24 mouse cellular contexts compared by ENCODE assay signal in the genomic region with DNA sequence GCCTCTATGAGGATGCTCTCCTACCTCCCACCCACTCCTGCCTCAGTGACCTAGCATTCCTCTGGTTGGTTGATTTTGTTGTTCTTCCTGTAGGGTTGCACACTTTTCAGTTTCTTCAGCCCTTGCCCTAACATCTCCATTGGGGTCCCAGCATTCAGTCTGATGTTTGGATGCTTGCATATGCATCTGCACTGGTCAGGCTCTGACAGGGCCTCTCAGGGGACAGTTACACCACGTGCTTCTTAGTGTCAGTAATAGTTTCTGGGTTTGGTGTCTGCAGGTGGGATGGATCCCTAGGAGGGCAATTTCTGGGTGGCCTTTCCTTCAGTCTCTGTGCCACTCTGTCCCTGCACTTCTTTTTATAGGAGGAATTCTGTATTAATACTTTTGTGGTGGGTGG.
DNase-seq lines count a peak whose midpoint lies in the region; ATAC-seq lines count a peak whose summit lies in the region.
"Had no signal": no experiment of that assay in that cellular context is flagged by ENCODE, and none has a peak within 500 bp of the region (broad histone marks: within the 10 kb centered on the region; RNA-seq: fewer than 3 reads in every experiment).

No protein-coding gene starts in this region.

- 33% methylated on average over 1 of the region's 1 CpGs for WGBS in hindbrain, embryonic 11.5 days
- WGBS in hindbrain, embryonic 10.5 days: 19% methylated on average over 1 of the region's 1 CpGs
- 20% methylated on average over 1 of the region's 1 CpGs for WGBS in midbrain, embryonic 11.5 days
- WGBS in midbrain, embryonic 16.5 days: 11% methylated on average over 1 of the region's 1 CpGs
- WGBS in midbrain, embryonic 14.5 days: 11% methylated on average over 1 of the region's 1 CpGs
- WGBS in midbrain, embryonic 15.5 days: 13% methylated on average over 1 of the region's 1 CpGs

- 0 out of 2 replicates have a peak, but pooled peaks have one; percentile 23 for ATAC-seq in hindbrain, embryonic 11.5 days (ENCODE audit: low FRiP score)
- ATAC-seq in midbrain, embryonic 11.5 days (ENCODE audit: low FRiP score): peak; percentile 68
- no peak; the same call in 1 of the 2 replicates for ATAC-seq in midbrain, embryonic 16.5 days
- ATAC-seq in midbrain, embryonic 14.5 days (ENCODE audit: low FRiP score, low TSS enrichment): no peak
- no peak for ATAC-seq in midbrain, embryonic 15.5 days (replicated peaks)
- ATAC-seq: CD4-positive, CD25-positive, alpha-beta regulatory T cell, adult 4 months; forebrain, embryonic 16.5 days; hindbrain, postnatal 0 days; inflammation-experienced regulatory T-cells, adult 6 months had no signal

- no peaks in the 10 kb centered on the region for H3K27me3 ChIP-seq in hindbrain, embryonic 11.5 days (ENCODE audit: control insufficient read depth, insufficient read depth, low read length)
- H3K27me3 ChIP-seq in hindbrain, embryonic 10.5 days (ENCODE audit: insufficient read depth, poor library complexity, severe bottlenecking): no peaks in the 10 kb centered on the region
- no peaks in the 10 kb centered on the region for H3K27me3 ChIP-seq in midbrain, embryonic 11.5 days (ENCODE audit: control insufficient read depth, insufficient read depth, low read length)
- H3K27me3 ChIP-seq in midbrain, embryonic 16.5 days (ENCODE audit: control insufficient read depth, insufficient read depth, low read depth, low read length): no peaks in the 10 kb centered on the region
- no peaks in the 10 kb centered on the region for H3K27me3 ChIP-seq in midbrain, embryonic 14.5 days (ENCODE audit: control insufficient read depth, insufficient read depth, low read length)
- H3K27me3 ChIP-seq in midbrain, embryonic 15.5 days (replicated peaks): no peaks in the 10 kb centered on the region
- H3K27me3 ChIP-seq: embryonic facial prominence, embryonic 12.5 days; embryonic facial prominence, embryonic 15.5 days; forebrain, embryonic 12.5 days; hindbrain, embryonic 13.5 days had no signal

- H3K4me3 ChIP-seq in hindbrain, embryonic 11.5 days (ENCODE audit: low read depth, low read length): no peak overlapping the region
- H3K4me3 ChIP-seq in hindbrain, embryonic 10.5 days: no peak overlapping the region
- no peak overlapping the region for H3K4me3 ChIP-seq in midbrain, embryonic 11.5 days (ENCODE audit: low read depth, low read length)
- H3K4me3 ChIP-seq in midbrain, embryonic 16.5 days (ENCODE audit: low read depth, low read length): no peak overlapping the region
- no peak overlapping the region for H3K4me3 ChIP-seq in midbrain, embryonic 14.5 days (replicated peaks; ENCODE audit: low read depth, low read length)
- H3K4me3 ChIP-seq in midbrain, embryonic 15.5 days: no peak overlapping the region
- H3K4me3 ChIP-seq: embryonic facial prominence, embryonic 12.5 days; embryonic facial prominence, embryonic 15.5 days; forebrain, embryonic 12.5 days; hindbrain, embryonic 13.5 days had no signal

- no peak overlapping the region for H3K4me2 ChIP-seq in hindbrain, embryonic 11.5 days (replicated peaks; ENCODE audit: low read depth, low read length)
- no peak overlapping the region for H3K4me2 ChIP-seq in midbrain, embryonic 11.5 days
- H3K4me2 ChIP-seq in midbrain, embryonic 16.5 days (ENCODE audit: low read length): no peak overlapping the region
- no peak overlapping the region for H3K4me2 ChIP-seq in midbrain, embryonic 14.5 days (ENCODE audit: low read length)
- H3K4me2 ChIP-seq in midbrain, embryonic 15.5 days: no peak overlapping the region
- H3K4me2 ChIP-seq: embryonic facial prominence, embryonic 12.5 days; embryonic facial prominence, embryonic 15.5 days; forebrain, embryonic 12.5 days; heart, embryonic 11.5 days; hindbrain, embryonic 13.5 days had no signal

- H3K9ac ChIP-seq in hindbrain, embryonic 11.5 days (ENCODE audit: low read depth, low read length): no peak overlapping the region
- H3K9ac ChIP-seq in midbrain, embryonic 11.5 days (ENCODE audit: low read length): no peak overlapping the region
- H3K9ac ChIP-seq in midbrain, embryonic 16.5 days (ENCODE audit: low read depth, low read length): no peak overlapping the region
- H3K9ac ChIP-seq in midbrain, embryonic 14.5 days (replicated peaks; ENCODE audit: low read length): no peak overlapping the region
- no peak overlapping the region for H3K9ac ChIP-seq in midbrain, embryonic 15.5 days
- H3K9ac ChIP-seq: embryonic facial prominence, embryonic 12.5 days; embryonic facial prominence, embryonic 15.5 days; forebrain, embryonic 12.5 days; hindbrain, embryonic 13.5 days had no signal

- no peaks in the 10 kb centered on the region for H3K9me3 ChIP-seq in hindbrain, embryonic 11.5 days (ENCODE audit: control insufficient read depth, low read length)
- no peaks in the 10 kb centered on the region for H3K9me3 ChIP-seq in hindbrain, embryonic 10.5 days
- H3K9me3 ChIP-seq in midbrain, embryonic 11.5 days (ENCODE audit: control insufficient read depth, low read length): no peaks in the 10 kb centered on the region
- H3K9me3 ChIP-seq in midbrain, embryonic 16.5 days (replicated peaks; ENCODE audit: control insufficient read depth, low read length, poor library complexity, severe bottlenecking): no peaks in the 10 kb centered on the region
- H3K9me3 ChIP-seq in midbrain, embryonic 14.5 days (ENCODE audit: control insufficient read depth, low read length): no peaks in the 10 kb centered on the region
- H3K9me3 ChIP-seq in midbrain, embryonic 15.5 days: no peaks in the 10 kb centered on the region
- H3K9me3 ChIP-seq: embryonic facial prominence, embryonic 12.5 days; embryonic facial prominence, embryonic 15.5 days; forebrain, embryonic 12.5 days; hindbrain, embryonic 13.5 days had no signal

- no peaks in the 10 kb centered on the region for H3K4me1 ChIP-seq in hindbrain, embryonic 11.5 days (replicated peaks; ENCODE audit: control insufficient read depth, insufficient read depth, low read length)
- H3K4me1 ChIP-seq in hindbrain, embryonic 10.5 days (replicated peaks): no peaks in the 10 kb centered on the region
- no peaks in the 10 kb centered on the region for H3K4me1 ChIP-seq in midbrain, embryonic 11.5 days (ENCODE audit: control insufficient read depth, insufficient read depth, low read length)
- H3K4me1 ChIP-seq in midbrain, embryonic 16.5 days (ENCODE audit: control insufficient read depth, insufficient read depth, low read length): no peaks in the 10 kb centered on the region
- no peaks in the 10 kb centered on the region for H3K4me1 ChIP-seq in midbrain, embryonic 14.5 days (ENCODE audit: control insufficient read depth, insufficient read depth, low read length)
- H3K4me1 ChIP-seq in midbrain, embryonic 15.5 days: no peaks in the 10 kb centered on the region
- H3K4me1 ChIP-seq: embryonic facial prominence, embryonic 12.5 days; embryonic facial prominence, embryonic 15.5 days; forebrain, embryonic 12.5 days; hindbrain, embryonic 13.5 days had no signal

- peak; percentile 6 for DNase-seq in hindbrain, embryonic 11.5 days (ENCODE audit: low spot score)
- DNase-seq in hindbrain, embryonic 10.5 days (ENCODE audit: low spot score): no peak
- peak; percentile 85 for DNase-seq in midbrain, embryonic 11.5 days (ENCODE audit: low spot score, missing footprints)
- DNase-seq in midbrain, embryonic 14.5 days: peak; percentile 6
- DNase-seq: adrenal gland, adult 2 months; adrenal gland, postnatal 14 days; cerebellum, adult 11 months; cerebellum, adult 2 months; cerebellum, adult 9-11 months; cerebellum, postnatal 25 days; gastrocnemius, postnatal 10 days; gastrocnemius, postnatal 36 days; heart, postnatal 36 days had no signal

- H3K27ac ChIP-seq in hindbrain, embryonic 11.5 days (ENCODE audit: low read depth, low read length): no peak overlapping the region
- no peak overlapping the region for H3K27ac ChIP-seq in hindbrain, embryonic 10.5 days
- H3K27ac ChIP-seq in midbrain, embryonic 11.5 days (ENCODE audit: low read depth, low read length): no peak overlapping the region
- H3K27ac ChIP-seq in midbrain, embryonic 16.5 days (ENCODE audit: low read length): no peak overlapping the region
- no peak overlapping the region for H3K27ac ChIP-seq in midbrain, embryonic 14.5 days (replicated peaks; ENCODE audit: low read depth, low read length)
- H3K27ac ChIP-seq in midbrain, embryonic 15.5 days: no peak overlapping the region
- H3K27ac ChIP-seq: embryonic facial prominence, embryonic 12.5 days; embryonic facial prominence, embryonic 15.5 days; forebrain, embryonic 12.5 days; hindbrain, embryonic 13.5 days; hindbrain, postnatal 0 days had no signal

- H3K36me3 ChIP-seq in hindbrain, embryonic 11.5 days (ENCODE audit: control insufficient read depth, insufficient read depth, low read length): no peaks in the 10 kb centered on the region
- H3K36me3 ChIP-seq in hindbrain, embryonic 10.5 days: no peaks in the 10 kb centered on the region
- no peaks in the 10 kb centered on the region for H3K36me3 ChIP-seq in midbrain, embryonic 11.5 days (ENCODE audit: control insufficient read depth, insufficient read depth, low read length)
- H3K36me3 ChIP-seq in midbrain, embryonic 16.5 days (ENCODE audit: control insufficient read depth, insufficient read depth, low read length): no peaks in the 10 kb centered on the region
- no peaks in the 10 kb centered on the region for H3K36me3 ChIP-seq in midbrain, embryonic 14.5 days (ENCODE audit: control insufficient read depth, insufficient read depth, low read length)
- no peaks in the 10 kb centered on the region for H3K36me3 ChIP-seq in midbrain, embryonic 15.5 days (replicated peaks)
- H3K36me3 ChIP-seq: embryonic facial prominence, embryonic 12.5 days; embryonic facial prominence, embryonic 15.5 days; forebrain, embryonic 12.5 days; hindbrain, embryonic 13.5 days had no signal

Comparison
In these comparisons a context has a peak if more than half of its experiments do, and no peak if none do; other contexts are left out.
1. ATAC-seq: peak in hindbrain, embryonic 11.5 days (single experiment) and midbrain, embryonic 11.5 days (single experiment); none in midbrain, embryonic 16.5 days (single experiment), midbrain, embryonic 14.5 days (single experiment) and midbrain, embryonic 15.5 days (single experiment).